Mouse (Mus musculus) lung, postnatal 10 days (tissue): ENCODE measurements around the gene Myo1h.

ENCODE experiments used
- DNase-seq: peaks from one replicate; pipeline ENCODE4 v3.0.0; 2021

Gene Myo1h

DNA sequence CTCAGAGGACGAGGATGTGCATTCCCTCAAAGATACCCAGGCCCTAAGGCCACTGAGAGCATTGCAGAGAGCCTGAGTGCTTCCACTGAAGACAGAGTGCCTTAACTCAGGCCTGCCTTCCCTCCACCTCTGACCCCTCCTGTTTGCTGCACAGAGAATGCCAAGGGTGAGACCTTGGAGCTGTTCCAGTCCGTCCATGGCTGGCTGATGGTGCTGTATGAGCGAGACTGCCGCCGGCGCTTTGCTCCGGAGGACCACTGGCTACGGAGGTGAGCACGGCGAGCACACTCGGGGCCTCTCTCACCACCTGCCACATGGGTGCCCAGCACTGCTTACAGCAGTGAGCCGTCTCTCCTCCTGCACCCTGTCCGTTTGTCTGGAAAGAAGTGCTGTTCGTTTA, 117.6 kb downstream of the Myo1h start:
- DNase-seq: no peak

DNA sequence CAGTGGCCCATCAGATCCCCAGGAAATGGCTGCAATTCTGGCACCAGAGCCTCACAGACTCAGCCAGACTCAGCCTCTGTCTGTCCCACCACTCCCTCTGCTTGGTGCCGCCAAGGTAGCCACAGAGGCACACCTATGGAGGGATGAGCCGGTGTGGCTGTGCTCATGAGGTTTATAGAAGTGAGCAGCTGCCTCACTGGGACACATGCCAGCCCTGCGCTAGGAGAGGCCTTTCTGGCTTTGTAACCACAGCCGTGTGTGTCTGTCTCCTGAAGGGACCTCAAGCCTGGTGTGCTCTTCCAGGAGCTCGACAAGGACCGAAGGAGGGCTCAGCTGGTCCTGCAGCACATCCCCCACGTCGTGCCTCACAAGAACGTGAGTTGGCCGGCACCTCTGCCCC, 118.3 kb downstream of the Myo1h start:
- no peak for DNase-seq

DNA sequence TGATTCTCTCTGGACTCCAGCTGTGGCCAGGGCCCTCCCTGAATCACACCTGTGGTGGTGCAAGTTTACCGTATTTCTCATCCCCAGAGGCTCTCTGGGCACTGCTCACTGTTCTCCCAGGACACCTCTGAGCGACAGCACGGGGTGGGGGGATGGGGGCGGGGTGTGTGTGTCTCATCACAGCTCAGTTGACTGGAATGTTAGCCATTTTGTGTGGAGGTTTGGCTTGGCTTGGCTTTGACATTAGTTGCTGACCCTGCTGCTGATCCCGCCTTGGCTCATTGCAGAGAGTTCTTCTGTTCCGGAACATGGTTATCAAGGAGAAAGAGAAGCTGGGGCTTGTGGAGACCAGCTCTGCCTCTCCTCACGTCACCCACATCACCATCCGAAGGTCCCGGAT, 118.8 kb downstream of the Myo1h start:
- peak; percentile 38 for DNase-seq

DNA sequence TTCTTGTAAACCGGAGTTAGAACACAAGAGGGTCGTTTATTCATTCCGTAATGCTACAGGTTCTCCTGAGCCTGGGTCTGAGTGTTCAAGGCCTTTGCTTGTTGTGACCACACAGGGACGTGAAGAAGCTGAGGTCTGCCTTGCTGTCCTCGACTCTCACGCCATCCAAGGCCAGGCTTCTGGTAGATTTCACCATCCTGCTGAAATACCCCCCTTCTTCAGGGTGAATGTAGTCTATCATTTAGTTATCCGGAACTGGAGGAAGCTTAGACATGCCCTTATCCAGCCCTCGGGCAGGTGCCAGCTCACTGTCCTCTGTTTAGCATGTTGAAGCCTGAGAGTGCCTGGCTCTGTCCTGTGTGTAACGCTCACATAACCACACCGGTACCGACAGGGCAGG, 119.9 kb downstream of the Myo1h start:
- no peak for DNase-seq

DNA sequence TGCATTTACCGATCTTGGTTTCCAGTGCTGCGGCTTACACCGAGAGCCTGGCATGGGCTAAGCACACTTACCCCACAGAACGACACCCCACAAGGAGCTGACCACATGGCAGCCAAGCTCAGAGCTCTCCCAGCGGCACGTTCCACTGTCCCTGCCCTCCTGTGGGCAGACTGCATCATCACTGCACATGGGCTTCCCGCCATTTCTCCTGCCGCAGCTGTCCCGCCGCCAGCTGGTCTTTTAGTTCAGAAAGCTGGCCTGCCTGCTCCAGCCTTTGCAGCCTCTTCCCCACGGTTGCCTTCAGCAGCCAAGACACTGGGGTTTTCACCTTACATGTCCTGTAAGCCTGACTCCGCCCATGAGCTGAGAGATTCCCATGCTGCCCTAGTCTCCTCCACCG, 121.5 kb downstream of the Myo1h start:
- no peak for DNase-seq

DNA sequence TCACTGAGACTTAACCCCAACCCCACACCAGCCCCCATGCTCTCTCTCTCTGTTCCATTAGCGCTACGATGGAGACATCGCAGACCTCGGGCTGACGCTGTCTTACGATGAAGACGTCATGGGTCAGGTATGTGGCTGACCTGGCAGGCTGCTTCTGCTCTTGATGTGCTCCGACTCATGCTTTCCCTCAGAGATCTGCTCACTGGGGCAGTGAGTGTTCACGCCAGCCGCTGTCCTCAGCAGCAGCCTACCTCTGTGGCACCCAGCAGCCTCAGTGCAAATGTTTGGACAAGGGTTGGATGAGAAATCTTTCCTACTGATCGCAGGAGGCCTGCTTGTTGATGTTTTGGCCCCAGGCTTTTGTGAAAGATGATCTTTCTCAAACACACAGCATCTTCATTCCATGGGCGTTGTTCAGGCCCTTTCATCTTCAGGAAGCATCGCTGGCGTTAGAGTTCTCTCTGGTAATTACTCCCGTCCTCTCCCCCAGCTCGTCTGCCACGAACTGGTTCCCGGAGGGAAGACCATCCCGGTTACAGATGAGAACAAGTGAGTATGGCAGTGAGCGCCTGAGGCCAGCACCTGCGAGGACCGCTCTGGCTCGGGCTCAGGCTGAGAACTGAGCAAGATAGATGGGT, 123.5 kb downstream of the Myo1h start:
- peak; percentile 45 for DNase-seq

DNA sequence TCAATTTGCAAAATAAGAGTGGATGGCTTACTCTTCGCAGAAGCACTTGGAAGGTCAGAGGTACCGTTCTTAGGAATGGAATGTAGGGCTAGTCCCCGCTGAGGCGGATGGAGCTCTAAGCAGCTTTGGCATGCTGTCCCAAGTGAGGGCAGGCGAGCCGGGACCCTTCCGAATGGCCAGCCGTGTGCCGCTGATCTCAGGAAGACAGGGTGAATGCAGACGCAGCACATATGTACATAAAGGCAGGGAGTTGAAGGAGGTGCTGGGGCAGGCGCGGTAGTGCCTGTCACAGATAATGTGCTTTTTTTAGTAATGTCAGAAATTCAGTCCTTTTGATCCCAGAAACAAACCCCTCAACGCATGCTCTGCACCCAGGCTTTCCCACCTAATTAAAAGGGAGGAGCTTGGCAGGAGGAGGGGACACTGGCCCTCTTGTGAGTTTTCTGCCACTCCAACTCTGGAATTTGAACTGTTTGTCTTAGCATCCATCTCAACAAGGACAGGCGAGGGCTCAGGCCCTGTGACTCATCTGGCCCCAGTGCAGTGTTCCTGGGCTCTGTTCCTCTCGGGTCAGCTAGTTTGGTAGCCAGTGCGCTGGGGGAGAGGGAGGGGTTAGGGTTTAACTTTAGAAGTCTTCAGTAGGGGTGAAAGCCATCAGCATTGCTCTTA, 124.2 kb downstream of the Myo1h start:
- DNase-seq: peak; percentile 81
